Mouse (Mus musculus): ENCODE measurements at regions not wholly inside any gene's neighbourhood (a gene's known extent, or its start where the extent isn't known, plus 50 kb on each side); places are given as distances from the start of the nearest gene placed in this dataset.
"Not testable (repeated sequence)": the region's sequence is repeated elsewhere in the genome, so short reads cannot be mapped to it uniquely, and the experiment has no call there.

DNA sequence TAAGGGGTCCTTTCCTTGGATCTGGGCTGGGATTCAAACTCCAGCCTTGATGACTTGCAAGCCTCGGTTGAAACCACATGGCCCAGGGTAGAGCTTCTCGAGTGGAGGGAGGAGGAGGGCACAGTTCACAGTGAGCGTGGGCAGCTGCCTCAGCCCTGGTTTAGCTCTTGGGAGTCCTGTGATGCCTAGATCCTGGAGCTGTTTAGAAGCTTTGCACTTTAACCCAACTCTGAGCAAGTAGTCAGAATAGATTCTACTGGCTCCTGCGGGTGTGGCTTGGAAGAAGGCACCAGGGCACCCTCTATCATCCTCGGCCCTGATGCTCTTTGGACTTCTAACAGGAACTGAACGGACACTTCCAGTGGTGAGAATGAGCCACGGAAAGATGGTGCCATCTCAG lies 72.5 kb downstream of the Cpn2 start:
- no peak for DNase-seq
- H3K9ac ChIP-seq = no peak overlapping the region
- 52% methylated on average over 7 of the region's 7 CpGs for WGBS (ENCODE audit: insufficient replicate concordance)
- H3K27me3 ChIP-seq = no peaks in the 10 kb centered on the region
- no peak for ATAC-seq (ENCODE audit: low read depth)
- no peak overlapping the region for H3K4me2 ChIP-seq
- H3K36me3 ChIP-seq = no peaks in the 10 kb centered on the region
- H3K4me1 ChIP-seq (replicated peaks) = no peaks in the 10 kb centered on the region; the same call in 1 of the 2 replicates
- H3K4me3 ChIP-seq (replicated peaks) = no peak overlapping the region
- H3K9me3 ChIP-seq (replicated peaks) = no peaks in the 10 kb centered on the region
- H3K27ac ChIP-seq = no peak overlapping the region

DNA sequence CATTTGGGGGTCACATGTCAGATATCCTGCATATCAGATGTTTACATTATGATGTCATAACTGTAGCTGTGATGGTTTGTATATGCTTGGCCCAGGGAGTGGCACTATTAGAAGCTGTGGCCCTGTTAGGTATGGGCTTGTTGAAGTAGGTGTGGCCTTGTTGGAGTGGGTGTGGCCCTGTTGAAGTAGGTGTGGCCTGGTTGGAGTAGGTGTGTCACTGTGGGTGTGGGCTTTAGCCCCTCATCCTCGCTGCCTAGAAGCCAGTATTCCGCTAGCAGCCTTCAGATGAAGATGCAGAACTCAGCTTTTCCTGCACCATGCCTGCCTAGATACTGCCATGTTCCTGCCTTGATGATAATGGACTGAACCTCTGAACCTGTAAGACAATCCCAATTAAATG lies 71.4 kb downstream of the Cpn2 start:
- not testable (repeated sequence) for H3K9me3 ChIP-seq (replicated peaks); H3K36me3 ChIP-seq; H3K9ac ChIP-seq; H3K4me3 ChIP-seq (replicated peaks); H3K4me1 ChIP-seq (replicated peaks); H3K4me2 ChIP-seq; DNase-seq; ATAC-seq (ENCODE audit: low read depth); H3K27me3 ChIP-seq; H3K27ac ChIP-seq
- WGBS (ENCODE audit: insufficient replicate concordance) = 60% methylated on average over 2 of the region's 2 CpGs

DNA sequence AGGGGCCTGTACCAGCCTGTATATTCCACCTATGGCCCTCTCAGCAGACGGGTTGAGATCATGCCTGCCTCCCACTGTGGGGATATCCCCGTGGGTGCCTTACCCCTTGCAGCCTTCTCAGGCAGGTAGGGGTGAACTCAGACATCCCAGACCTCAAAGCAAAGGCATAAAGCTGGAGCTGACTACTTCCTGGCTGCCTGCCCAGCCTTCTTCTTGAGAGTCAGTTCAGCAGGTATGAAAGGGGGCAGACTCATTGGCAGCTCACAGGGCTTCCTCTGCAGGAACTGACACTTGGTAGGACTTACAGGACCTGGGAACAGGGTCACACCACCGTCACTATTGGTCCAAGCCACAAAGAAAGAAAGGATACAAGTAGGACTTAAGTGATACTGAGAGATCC lies 69.9 kb downstream of the Cpn2 start:
- Histone ChIP-seq H3K9ac (no peak overlapping the region), H3K4me1 (replicated peaks) (no peaks in the 10 kb centered on the region; the same call in 1 of the 2 replicates), H3K27me3 (no peaks in the 10 kb centered on the region), H3K9me3 (replicated peaks) (no peaks in the 10 kb centered on the region), H3K4me3 (replicated peaks) (no peak overlapping the region), H3K36me3 (no peaks in the 10 kb centered on the region), H3K27ac (no peak overlapping the region), H3K4me2 (no peak overlapping the region)
- 53% methylated on average over 3 of the region's 3 CpGs for WGBS (ENCODE audit: insufficient replicate concordance)
- ATAC-seq (ENCODE audit: low read depth) = no peak
- no peak for DNase-seq

DNA sequence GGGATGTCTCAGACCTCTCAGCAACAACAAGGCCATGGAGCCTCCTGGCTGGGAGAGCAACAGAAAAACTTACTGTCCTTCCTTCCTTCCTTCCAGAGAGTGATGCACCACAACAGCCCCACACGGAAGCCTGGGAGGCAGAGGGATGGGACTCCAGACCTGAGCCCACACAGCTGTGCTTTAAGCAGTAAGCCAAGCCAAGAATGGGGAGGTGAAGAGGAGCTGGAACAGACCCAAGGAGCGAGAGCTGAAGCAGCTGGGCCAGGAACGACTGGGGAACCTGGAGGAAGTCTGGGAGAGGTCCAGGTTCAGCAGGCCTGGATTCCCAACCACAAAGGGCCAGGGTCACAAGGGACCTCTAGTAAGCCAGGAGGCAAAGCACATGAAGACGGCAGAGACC lies 67.5 kb downstream of the Cpn2 start:
- H3K4me2 ChIP-seq = no peak overlapping the region
- H3K4me1 ChIP-seq (replicated peaks) = no peaks in the 10 kb centered on the region
- no peaks in the 10 kb centered on the region for H3K27me3 ChIP-seq
- H3K9me3 ChIP-seq (replicated peaks) = no peaks in the 10 kb centered on the region
- H3K27ac ChIP-seq = no peak overlapping the region
- no peak overlapping the region for H3K4me3 ChIP-seq (replicated peaks)
- 53% methylated on average over 4 of the region's 4 CpGs for WGBS (ENCODE audit: insufficient replicate concordance)
- H3K36me3 ChIP-seq = no peaks in the 10 kb centered on the region
- H3K9ac ChIP-seq = no peak overlapping the region
- no peak for ATAC-seq (ENCODE audit: low read depth)
- DNase-seq = no peak

DNA sequence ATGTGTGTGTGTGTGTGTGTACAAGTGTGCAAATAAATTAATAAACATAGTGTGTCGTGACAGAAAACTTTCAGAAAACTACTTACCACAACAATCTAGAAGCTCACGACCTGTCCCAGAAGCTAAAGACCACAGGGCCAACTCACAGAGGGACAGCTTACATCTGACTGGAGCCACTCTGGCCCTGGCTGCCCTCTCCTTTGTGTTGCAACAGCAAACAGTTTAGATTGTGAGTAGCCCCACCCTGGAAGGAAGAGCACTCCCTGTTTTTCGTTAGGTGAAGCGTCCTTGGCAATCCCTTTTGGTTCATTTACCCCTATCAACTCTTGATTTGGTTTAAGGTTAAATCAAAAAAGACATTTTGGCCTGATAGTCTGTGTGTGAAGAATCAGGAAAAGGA lies 63.2 kb downstream of the Cpn2 start:
- Histone ChIP-seq H3K4me3 (replicated peaks) (no peak overlapping the region), H3K9me3 (replicated peaks) (peaks cover 4% of the 10 kb centered on the region; the same call in 1 of the 2 replicates), H3K27ac (no peak overlapping the region), H3K4me1 (replicated peaks) (no peaks in the 10 kb centered on the region), H3K27me3 (peaks cover 5% of the 10 kb centered on the region; the same call in 1 of the 2 replicates), H3K9ac (no peak overlapping the region), H3K36me3 (no peaks in the 10 kb centered on the region), H3K4me2 (no peak overlapping the region)
- 44% methylated on average over 4 of the region's 4 CpGs for WGBS (ENCODE audit: insufficient replicate concordance)
- DNase-seq = no peak
- no peak for ATAC-seq (ENCODE audit: low read depth)

- no peak for ATAC-seq (ENCODE audit: low read depth)
- 29% methylated on average over 8 of the region's 8 CpGs for WGBS (ENCODE audit: insufficient replicate concordance)
- H3K36me3 ChIP-seq = no peaks in the 10 kb centered on the region
Observed at GRCm38 (mm10) chr16:30205314-30205815, 61.9 kb downstream of the Cpn2 start.

DNA sequence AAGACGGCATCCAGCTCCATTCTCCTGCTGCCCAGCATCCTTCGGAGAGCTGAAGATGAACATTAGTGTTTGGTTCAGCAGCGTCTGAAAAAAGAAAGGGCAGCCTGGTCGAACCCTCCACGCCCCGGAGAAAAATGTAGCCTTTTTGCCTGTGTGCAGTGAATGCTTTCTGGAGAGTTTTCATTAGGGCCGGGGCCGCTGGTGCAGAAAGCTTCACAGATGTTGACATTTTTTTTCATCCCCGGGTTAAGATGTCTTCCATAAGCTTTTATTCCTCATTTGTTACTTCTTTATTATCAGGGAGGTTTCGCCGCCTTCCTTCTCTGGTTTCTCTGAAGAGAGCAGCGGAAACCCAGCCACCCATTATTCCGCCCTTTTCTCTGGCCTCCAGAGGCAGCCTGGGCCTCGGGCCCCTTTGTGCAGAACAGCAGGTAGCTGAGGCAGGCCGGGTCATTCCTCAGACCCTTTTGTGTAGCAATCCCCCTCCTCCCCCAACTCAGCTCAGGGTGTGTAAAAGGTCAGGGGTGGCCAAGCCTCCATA lies 61.4 kb downstream of the Cpn2 start:
- H3K9me3 ChIP-seq (replicated peaks) = peaks cover 6% of the 10 kb centered on the region; the same call in 1 of the 2 replicates
- no peaks in the 10 kb centered on the region for H3K4me1 ChIP-seq (replicated peaks)
- H3K27me3 ChIP-seq = peaks cover 5% of the 10 kb centered on the region; the same call in 1 of the 2 replicates
- ATAC-seq (ENCODE audit: low read depth) (no peak), DNase-seq (no peak)
- H3K4me3 ChIP-seq (replicated peaks) = no peak overlapping the region
- no peak overlapping the region for H3K4me2 ChIP-seq
- H3K36me3 ChIP-seq = no peaks in the 10 kb centered on the region
- H3K27ac ChIP-seq = no peak overlapping the region
- 38% methylated on average over 15 of the region's 15 CpGs for WGBS (ENCODE audit: insufficient replicate concordance)
- no peak overlapping the region for H3K9ac ChIP-seq

More at GRCm38 (mm10) chr16:30205314-30205815, 61.9 kb downstream of the Cpn2 start:
- no peak for DNase-seq
- Histone ChIP-seq H3K4me2 (no peak overlapping the region), H3K4me1 (replicated peaks) (no peaks in the 10 kb centered on the region), H3K27ac (no peak overlapping the region), H3K4me3 (replicated peaks) (no peak overlapping the region), H3K27me3 (peaks cover 5% of the 10 kb centered on the region; the same call in 1 of the 2 replicates), H3K9ac (no peak overlapping the region), H3K9me3 (replicated peaks) (peaks cover 6% of the 10 kb centered on the region; the same call in 1 of the 2 replicates)
